Mouse (Mus musculus): ENCODE measurements around the gene Ppef1. TPM values are rescaled to one million over a fixed set of nuclear protein-coding genes. Genes with fewer than 3 reads are reported as not detected.

The Ppef1 gene
- total RNA-seq, 2 experiments from 2014 or later = 0.66 to 0.94 TPM

DNA sequence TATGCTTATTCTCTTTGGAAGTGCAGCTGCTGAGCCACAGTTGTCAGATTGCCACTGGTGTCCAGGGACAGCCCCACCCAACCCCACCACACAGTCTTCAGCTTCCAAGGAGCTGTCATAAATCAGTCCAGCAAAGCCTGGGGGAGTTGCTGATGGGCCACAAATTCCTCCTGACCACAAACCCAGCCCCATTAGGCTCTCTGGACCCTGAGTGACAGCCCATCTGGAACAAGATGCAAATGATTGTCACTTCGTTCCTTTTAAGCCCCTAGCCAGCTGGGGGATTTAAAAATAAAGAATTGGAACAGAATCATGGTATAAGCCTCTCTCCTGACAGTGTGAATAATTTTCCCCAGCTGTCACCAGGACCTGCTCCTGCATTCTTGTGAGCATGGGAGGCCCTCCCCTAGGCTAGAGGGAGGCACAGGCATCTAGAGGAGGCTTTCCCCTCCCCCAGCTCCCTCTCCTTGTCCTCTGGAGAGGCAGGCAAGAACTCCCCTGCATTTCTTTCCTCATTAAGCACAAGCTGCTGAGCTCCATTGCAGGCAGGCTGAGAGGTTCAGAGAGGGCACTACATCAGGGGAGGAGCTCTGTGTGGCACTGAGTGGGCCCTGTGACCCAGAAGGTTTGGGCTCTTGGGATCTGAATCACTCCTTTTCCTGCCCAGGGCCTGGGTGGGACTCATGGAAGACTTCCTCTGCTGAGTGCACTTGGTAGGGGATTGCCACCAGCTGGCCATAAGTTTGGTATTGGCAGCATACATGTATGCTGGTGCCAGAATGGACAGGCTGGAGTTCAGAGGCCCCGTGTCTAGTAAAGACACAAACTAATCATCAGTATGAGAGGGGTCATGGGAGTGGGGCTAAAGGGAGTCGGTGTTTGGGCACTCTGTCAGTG, 136.8 kb downstream of the Ppef1 start:
- no peak for DNase-seq (ENCODE audit: extremely low spot score in 1 of 2, low spot score in 1 of 2)

- no peak for DNase-seq (ENCODE audit: extremely low spot score in 1 of 2, low spot score in 1 of 2)
Measured at GRCm38 (mm10) chrX:160598055-160598454, 137.5 kb downstream of the Ppef1 start.

- no peak for DNase-seq (ENCODE audit: extremely low spot score in 1 of 2, low spot score in 1 of 2)
Measured at GRCm38 (mm10) chrX:160592933-160593332, 142.6 kb downstream of the Ppef1 start.

GRCm38 (mm10) chrX:160590147-160590546, 145.4 kb downstream of the Ppef1 start:
- no peak for DNase-seq (ENCODE audit: extremely low spot score in 1 of 2, low spot score in 1 of 2)

GRCm38 (mm10) chrX:160588523-160588922, 147.0 kb downstream of the Ppef1 start:
- DNase-seq (ENCODE audit: extremely low spot score in 1 of 2, low spot score in 1 of 2) = no peak

GRCm38 (mm10) chrX:160585110-160585509, 150.5 kb downstream of the Ppef1 start:
- no peak for DNase-seq (ENCODE audit: extremely low spot score in 1 of 2, low spot score in 1 of 2)

GRCm38 (mm10) chrX:160584148-160584838, 151.3 kb downstream of the Ppef1 start:
- DNase-seq (ENCODE audit: extremely low spot score in 1 of 2, low spot score in 1 of 2) = no peak

DNA sequence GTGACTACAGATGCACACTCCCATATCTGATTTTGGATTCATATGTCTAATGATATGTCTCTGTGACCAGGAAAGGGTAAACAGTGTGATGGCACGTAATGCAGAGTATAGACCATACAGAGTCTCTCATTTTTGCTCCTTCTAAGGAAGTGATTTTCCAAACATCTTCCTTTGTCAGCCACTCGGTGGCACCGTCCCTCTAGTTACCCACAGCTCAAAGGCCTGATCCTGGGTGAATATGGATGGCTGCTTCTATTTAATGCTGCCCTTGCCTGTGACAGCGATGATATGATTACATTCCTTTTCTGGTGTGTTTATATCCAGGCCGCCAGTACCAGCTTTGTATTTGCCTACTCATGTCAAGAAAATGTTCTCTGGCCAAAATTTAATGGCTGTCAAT, 152.0 kb downstream of the Ppef1 start:
- DNase-seq (ENCODE audit: extremely low spot score in 1 of 2, low spot score in 1 of 2) = no peak

Other genes starting within 250 kb of the Ppef1 start
- gene Phka2, start 233.6 kb downstream of the Ppef1 start, total RNA-seq (2021) = 10 to 100 TPM; 23.0 to 37.9 TPM
- under 1 TPM in 1 of 2 experiments, not detected in 1; 0.15 TPM for gene Rs1, start 32.2 kb upstream of the Ppef1 start, total RNA-seq (2021)
- 1 to 10 TPM in 1 of 2 experiments, under 1 TPM in 1; 0.34 to 1.9 TPM for gene Gja6, start 171.3 kb upstream of the Ppef1 start, total RNA-seq (2021)